Mouse (Mus musculus) liver, postnatal 0 days (tissue): ENCODE measurements at regions not wholly inside any gene's neighbourhood (a gene's known extent, or its start where the extent isn't known, plus 50 kb on each side); places are given as distances from the start of the nearest gene placed in this dataset.
A peak's percentile ranks its signal among the peaks of the same experiment; 100 is the strongest.

ENCODE experiments used
- ATAC-seq: fragments of 200-750 bp; cut with Nextera tagmentation; 2 replicates; pipeline ENCODE4 v1.8.0; 2017; ENCODE audit warnings: mild to moderate bottlenecking, moderate library complexity
- DNase-seq: peaks from one replicate; pipeline ENCODE4 v3.0.0-alpha.2; 2016
- H3K27ac ChIP-seq: fragments of 300-500 bp; sonication (generic); 2 replicates; pipeline ENCODE4 v1.5.1; 2014; ENCODE audit warnings: antibody characterized with exemption, moderate library complexity, mild to moderate bottlenecking, low read depth
- H3K27me3 ChIP-seq: fragments of 300-500 bp; sonication (generic); 2 replicates; pipeline ENCODE4 v1.6.1; 2014; ENCODE audit warnings: low read length, control low read depth, mixed read lengths; ENCODE audit not compliant: insufficient read depth
- H3K36me3 ChIP-seq: fragments of 300-500 bp; sonication (generic); replicated peaks from 2 replicates; pipeline ENCODE4 v1.6.1; 2014; ENCODE audit warnings: mild to moderate bottlenecking, control low read depth, low read length, moderate library complexity, mixed read lengths; ENCODE audit not compliant: insufficient read depth
- H3K4me1 ChIP-seq: fragments of 300-500 bp; sonication (generic); 2 replicates; pipeline ENCODE4 v1.6.1; 2014; ENCODE audit warnings: antibody characterized with exemption, mild to moderate bottlenecking, control low read depth; ENCODE audit not compliant: insufficient read depth
- H3K4me2 ChIP-seq: fragments of 300-500 bp; sonication (generic); 2 replicates; pipeline ENCODE4 v1.6.1; 2014; ENCODE audit warnings: low read depth, mild to moderate bottlenecking, low read length, moderate library complexity, mixed read lengths
- H3K4me3 ChIP-seq: fragments of 300-500 bp; sonication (generic); 2 replicates; pipeline ENCODE4 v1.5.1; 2014; ENCODE audit warnings: low read depth, low read length
- H3K9ac ChIP-seq: fragments of 300-500 bp; sonication (generic); replicated peaks from 2 replicates; pipeline ENCODE4 v1.6.1; 2014; ENCODE audit warnings: mild to moderate bottlenecking, moderate library complexity
- H3K9me3 ChIP-seq: fragments of 300-500 bp; sonication (generic); 2 replicates; pipeline ENCODE4 v1.6.1; 2016; ENCODE audit warnings: mild to moderate bottlenecking, control low read depth, low read length, mixed read lengths
- CTCF ChIP-seq: sonication (generic); IDR thresholded peaks from 2 replicates; pipeline ENCODE4 v1.5.1; 2016; ENCODE audit warnings: antibody characterized with exemption, low read depth
- EP300 ChIP-seq: IDR thresholded peaks from 2 replicates; pipeline ENCODE4 v1.6.1; 2016; ENCODE audit warnings: antibody characterized with exemption, low read depth, mild to moderate bottlenecking
- WGBS: fragments of 180-500 bp; shearing (Covaris S2); extraction: QIAGEN DNeasy Blood & Tissue Kit; methylation state at CpG from one replicate; pipeline ENCODE4 v1.1.7; 2014; ENCODE audit not compliant: insufficient replicate concordance; 5-methylcytosine and 5-hydroxymethylcytosine counted together

DNA sequence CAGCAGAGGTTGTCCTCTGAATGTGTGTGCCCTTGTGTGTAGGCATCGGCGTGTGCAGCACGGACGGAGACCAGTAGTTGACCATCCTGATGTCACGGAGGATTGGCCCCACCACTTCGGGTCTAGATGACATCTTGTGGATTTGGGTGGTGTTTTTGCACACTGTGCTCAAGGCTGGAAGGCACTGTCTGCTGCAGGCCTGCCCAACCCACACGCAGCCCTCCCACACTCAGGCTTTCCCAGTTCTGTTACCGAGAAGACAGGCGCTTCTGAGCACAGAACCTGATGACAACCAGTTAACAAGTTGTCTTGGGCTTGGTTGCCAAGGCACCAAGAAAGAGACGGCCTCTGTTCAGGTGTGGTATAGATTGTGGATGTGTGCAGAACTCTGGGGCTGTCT is 136.2 kb upstream of the Topaz1 start:
- Histone ChIP-seq H3K9me3 (no peaks in the 10 kb centered on the region), H3K4me1 (no peaks in the 10 kb centered on the region), H3K36me3 (no peaks in the 10 kb centered on the region), H3K9ac (no peak overlapping the region), H3K4me2 (no peak overlapping the region), H3K4me3 (no peak overlapping the region), H3K27ac (no peak overlapping the region), H3K27me3 (no peaks in the 10 kb centered on the region)
- WGBS = 90% methylated on average over 10 of the region's 10 CpGs
- DNase-seq = no peak
- ATAC-seq = no peak
- no peak for TF ChIP-seq EP300
- TF ChIP-seq CTCF = no peak

- H3K4me1 ChIP-seq = no peaks in the 10 kb centered on the region
- no peak overlapping the region for H3K9ac ChIP-seq
- ATAC-seq = no peak
- no peak overlapping the region for H3K27ac ChIP-seq
- no peak overlapping the region for H3K4me3 ChIP-seq
- no peaks in the 10 kb centered on the region for H3K9me3 ChIP-seq
- no peak overlapping the region for H3K4me2 ChIP-seq
- no peak for TF ChIP-seq CTCF
- TF ChIP-seq EP300 = no peak
- WGBS = 13% methylated on average over 5 of the region's 5 CpGs
- no peak for DNase-seq
- no peaks in the 10 kb centered on the region for H3K36me3 ChIP-seq
- H3K27me3 ChIP-seq = no peaks in the 10 kb centered on the region
Measured at GRCm38 (mm10) chr9:122614579-122615252, 132.4 kb upstream of the Topaz1 start.

DNA sequence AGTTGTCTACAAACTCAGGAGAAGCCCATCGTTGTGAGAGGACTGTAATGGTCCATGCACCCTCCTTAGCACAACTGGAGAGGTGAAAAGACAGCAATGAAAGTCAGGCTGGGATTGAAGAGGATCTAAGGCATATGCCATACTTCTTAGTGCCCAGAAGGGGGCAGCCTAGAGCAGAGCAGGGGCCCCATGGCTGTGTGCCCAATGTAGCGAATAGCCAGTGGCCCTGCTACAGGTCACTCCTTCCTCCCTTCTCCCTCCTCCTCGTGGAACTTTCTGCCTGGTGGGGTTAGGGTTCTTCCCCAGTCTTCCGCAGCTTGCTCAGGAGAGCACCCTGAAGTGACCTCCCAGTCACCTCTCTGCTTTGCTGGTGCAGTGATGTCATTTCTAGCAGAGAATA is 131.8 kb upstream of the Topaz1 start:
- peak; percentile 71 for TF ChIP-seq CTCF
- no peak for TF ChIP-seq EP300
- Histone ChIP-seq H3K36me3 (no peaks in the 10 kb centered on the region), H3K4me1 (no peaks in the 10 kb centered on the region), H3K4me2 (no peak overlapping the region), H3K27me3 (no peaks in the 10 kb centered on the region), H3K9me3 (no peaks in the 10 kb centered on the region), H3K27ac (no peak overlapping the region), H3K4me3 (no peak overlapping the region), H3K9ac (no peak overlapping the region)
- ATAC-seq (no peak), DNase-seq (peak; percentile 25)
- 19% methylated on average over 4 of the region's 4 CpGs for WGBS

- no peak overlapping the region for H3K27ac ChIP-seq
- no peaks in the 10 kb centered on the region for H3K27me3 ChIP-seq
- H3K4me2 ChIP-seq = no peak overlapping the region
- DNase-seq (no peak), ATAC-seq (no peak)
- no peak overlapping the region for H3K9ac ChIP-seq
- H3K4me1 ChIP-seq = no peaks in the 10 kb centered on the region
- no peaks in the 10 kb centered on the region for H3K36me3 ChIP-seq
- no peaks in the 10 kb centered on the region for H3K9me3 ChIP-seq
- 35% methylated on average over 3 of the region's 3 CpGs for WGBS
- no peak for TF ChIP-seq EP300
- no peak overlapping the region for H3K4me3 ChIP-seq
Measured at GRCm38 (mm10) chr9:122617793-122618192, 129.4 kb upstream of the Topaz1 start.

- H3K4me1 ChIP-seq = no peaks in the 10 kb centered on the region
- H3K4me2 ChIP-seq = no peak overlapping the region
- no peaks in the 10 kb centered on the region for H3K27me3 ChIP-seq
- H3K27ac ChIP-seq = no peak overlapping the region
- DNase-seq (no peak), ATAC-seq (no peak)
- WGBS = 72% methylated on average over 1 of the region's 1 CpGs
- no peak overlapping the region for H3K9ac ChIP-seq
- no peak overlapping the region for H3K4me3 ChIP-seq
- H3K9me3 ChIP-seq = 0 out of 2 replicates have a peak, but pooled peaks cover 3% of the 10 kb centered on the region
- TF ChIP-seq EP300 = no peak
- TF ChIP-seq CTCF = peak; percentile 19; the same call in 1 of the 2 replicates
- no peaks in the 10 kb centered on the region for H3K36me3 ChIP-seq
Measured at GRCm38 (mm10) chr9:122625081-122625480, 122.1 kb upstream of the Topaz1 start.

DNA sequence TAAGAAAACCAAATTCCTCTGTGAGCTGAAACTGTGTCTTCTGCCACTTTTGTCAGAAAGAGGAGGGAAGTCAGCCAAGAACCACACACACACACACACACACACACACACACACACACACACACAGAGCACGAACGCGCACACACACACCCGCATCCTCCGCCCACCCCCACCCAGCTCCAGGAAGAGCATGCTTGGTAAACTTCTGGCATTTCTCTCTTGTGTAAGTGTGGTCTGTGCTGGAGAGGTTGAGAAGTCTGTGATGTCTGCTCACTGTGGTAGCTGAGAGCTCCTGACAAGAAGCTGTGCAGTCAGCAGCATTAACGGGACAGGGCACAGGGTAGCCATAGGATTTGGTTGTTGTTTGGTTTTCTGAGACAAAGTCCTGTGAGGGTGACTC is 120.8 kb upstream of the Topaz1 start:
- H3K9ac ChIP-seq = no peak overlapping the region
- ATAC-seq (no peak), DNase-seq (no peak)
- H3K27me3 ChIP-seq = no peaks in the 10 kb centered on the region
- H3K4me1 ChIP-seq = no peaks in the 10 kb centered on the region
- WGBS = 58% methylated on average over 6 of the region's 6 CpGs
- no peak for TF ChIP-seq EP300
- no peak for TF ChIP-seq CTCF
- H3K27ac ChIP-seq = no peak overlapping the region
- 0 out of 2 replicates have a peak, but pooled peaks cover 3% of the 10 kb centered on the region for H3K9me3 ChIP-seq
- no peak overlapping the region for H3K4me3 ChIP-seq
- no peaks in the 10 kb centered on the region for H3K36me3 ChIP-seq
- no peak overlapping the region for H3K4me2 ChIP-seq
